ENCODE assay signal across 9 mouse cellular contexts in genomic region chr6:141488619-141489018, GRCm38 (mm10). TPM values are rescaled to one million over a fixed set of nuclear protein-coding genes. Genes with fewer than 3 reads are reported as not detected.
DNase-seq lines count a peak whose midpoint lies in the region; ATAC-seq and TF ChIP-seq lines count a peak whose summit lies in the region.
"Had no signal": no experiment of that assay in that cellular context is flagged by ENCODE, and none has a peak within 500 bp of the region (broad histone marks: within the 10 kb centered on the region; RNA-seq: fewer than 3 reads in every experiment).

No protein-coding gene starts in this region.

- TF ChIP-seq EP300 in liver, embryonic 14.5 days (IDR thresholded peaks at IDR 0.05; ENCODE audit: low read depth), result no peak

- H3K4me2 ChIP-seq in midbrain, embryonic 11.5 days, result no peak overlapping the region
- no peak overlapping the region for H3K4me2 ChIP-seq in midbrain, embryonic 16.5 days (ENCODE audit: low read length)
- no peak overlapping the region for H3K4me2 ChIP-seq in liver, embryonic 14.5 days (ENCODE audit: low read depth)

- no peak overlapping the region for H3K4me3 ChIP-seq in midbrain, embryonic 11.5 days (ENCODE audit: low read depth, low read length)
- no peak overlapping the region for H3K4me3 ChIP-seq in midbrain, embryonic 16.5 days (ENCODE audit: low read depth, low read length)
- no peak overlapping the region for H3K4me3 ChIP-seq in liver, embryonic 14.5 days (ENCODE audit: insufficient read depth in 1 of 2, low read depth in 2 of 2, low read length in 2 of 2)

- ATAC-seq in midbrain, embryonic 11.5 days (ENCODE audit: low FRiP score), result peak; percentile 71; the same call in 1 of the 2 replicates
- ATAC-seq in midbrain, embryonic 16.5 days, result no peak
- ATAC-seq in liver, embryonic 14.5 days (ENCODE audit: insufficient read depth), result no peak

- H3K27me3 ChIP-seq in midbrain, embryonic 11.5 days (ENCODE audit: control insufficient read depth, insufficient read depth, low read length), result no peaks in the 10 kb centered on the region
- no peaks in the 10 kb centered on the region for H3K27me3 ChIP-seq in midbrain, embryonic 16.5 days (ENCODE audit: control insufficient read depth, insufficient read depth, low read depth, low read length)
- no peaks in the 10 kb centered on the region for H3K27me3 ChIP-seq in liver, embryonic 14.5 days (ENCODE audit: control insufficient read depth, insufficient read depth, low read length)

- no peak overlapping the region for H3K27ac ChIP-seq in midbrain, embryonic 11.5 days (ENCODE audit: low read depth, low read length)
- no peak overlapping the region for H3K27ac ChIP-seq in midbrain, embryonic 16.5 days (ENCODE audit: low read length)
- no peak overlapping the region for H3K27ac ChIP-seq in liver, embryonic 14.5 days

- peak; percentile 98 for DNase-seq in midbrain, embryonic 11.5 days (ENCODE audit: low spot score, missing footprints)
- DNase-seq in adrenal gland, postnatal 14 days, result peak; percentile 75
- DNase-seq in embryo, embryonic 10 days (ENCODE audit: low spot score), result peak; percentile 81
- DNase-seq in heart, postnatal 4 days, result peak; percentile 81
- DNase-seq in liver, embryonic 14.5 days (ENCODE audit: low read depth in 3 of 3, low spot score in 3 of 3), result peak in 1 of 3 experiments; percentile 2
- DNase-seq in right cerebral cortex, postnatal 4 days, result peak; percentile 67
- no peak for DNase-seq in spleen, postnatal 4 days (ENCODE audit: low spot score in 2 of 2)

- H3K4me1 ChIP-seq in midbrain, embryonic 11.5 days (ENCODE audit: control insufficient read depth, insufficient read depth, low read length), result no peaks in the 10 kb centered on the region
- peaks cover 3% of the 10 kb centered on the region; the same call in 1 of the 2 replicates for H3K4me1 ChIP-seq in midbrain, embryonic 16.5 days (ENCODE audit: control insufficient read depth, insufficient read depth, low read length)
- H3K4me1 ChIP-seq in liver, embryonic 14.5 days (replicated peaks; ENCODE audit: control insufficient read depth in 2 of 2, insufficient read depth in 2 of 2, low read length in 1 of 2), result no peaks in the 10 kb centered on the region

- H3K9me3 ChIP-seq in midbrain, embryonic 11.5 days (ENCODE audit: control insufficient read depth, low read length), result no peaks in the 10 kb centered on the region
- no peaks in the 10 kb centered on the region for H3K9me3 ChIP-seq in midbrain, embryonic 16.5 days (replicated peaks; ENCODE audit: control insufficient read depth, low read length, poor library complexity, severe bottlenecking)
- H3K9me3 ChIP-seq in liver, embryonic 14.5 days (ENCODE audit: control insufficient read depth, low read length), result no peaks in the 10 kb centered on the region

- WGBS in midbrain, embryonic 11.5 days, result 17% methylated on average over 11 of the region's 11 CpGs
- WGBS in midbrain, embryonic 16.5 days, result 17% methylated on average over 11 of the region's 11 CpGs
- WGBS in liver, embryonic 14.5 days (ENCODE audit: insufficient replicate concordance), result 13% methylated on average over 11 of the region's 11 CpGs

- H3K9ac ChIP-seq in midbrain, embryonic 11.5 days (ENCODE audit: low read length), result no peak overlapping the region
- H3K9ac ChIP-seq in midbrain, embryonic 16.5 days (ENCODE audit: low read depth, low read length), result no peak overlapping the region
- H3K9ac ChIP-seq in liver, embryonic 14.5 days (replicated peaks), result no peak overlapping the region

- peak; percentile 64 for TF ChIP-seq CTCF in liver, embryonic 14.5 days (IDR thresholded peaks at IDR 0.05; ENCODE audit: low read depth)

- no peaks in the 10 kb centered on the region for H3K36me3 ChIP-seq in midbrain, embryonic 11.5 days (ENCODE audit: control insufficient read depth, insufficient read depth, low read length)
- no peaks in the 10 kb centered on the region for H3K36me3 ChIP-seq in midbrain, embryonic 16.5 days (ENCODE audit: control insufficient read depth, insufficient read depth, low read length)
- H3K36me3 ChIP-seq in liver, embryonic 14.5 days (replicated peaks; ENCODE audit: control insufficient read depth, insufficient read depth, low read depth), result no peaks in the 10 kb centered on the region

RNA-seq across cellular contexts. Expression of gene Slco1c1, which starts 35.5 kb away (rescaled TPM):
- polyA plus RNA-seq in midbrain, embryonic 11.5 days (2014; fragmentation: Nextera tagmentation; extraction: Ambion mirVana), result 1.5 and 2.1 TPM in 2 replicates
- 19.0 and 21.2 TPM in 2 replicates for polyA plus RNA-seq in midbrain, embryonic 16.5 days (2015; fragmentation: Nextera tagmentation; extraction: Ambion mirVana)
- 0.15 and 0.41 TPM in 2 replicates for total RNA-seq in adrenal gland, postnatal 14 days (2021)
- total RNA-seq in heart, postnatal 4 days (2021), result 1 to 10 TPM in 1 of 2 experiments, under 1 TPM in 1; 0.97 to 1.0 TPM
- polyA plus RNA-seq in liver, embryonic 14.5 days (2012; rRNA removed), result 0.02 TPM in 2 replicates
- polyA plus RNA-seq in liver, embryonic 14.5 days (2014; fragmentation: Nextera tagmentation; extraction: Ambion mirVana), result not detected in 2 replicates
- polyA plus RNA-seq: liver, embryonic 16.5 days had no signal

Comparison
In these comparisons a context has a peak if more than half of its experiments do, and no peak if none do; other contexts are left out.
1. DNase-seq: peak in midbrain, embryonic 11.5 days (single experiment), adrenal gland, postnatal 14 days (single experiment), embryo, embryonic 10 days (single experiment), heart, postnatal 4 days (single experiment) and right cerebral cortex, postnatal 4 days (single experiment); none in spleen, postnatal 4 days (0 of 2).